Mouse (Mus musculus): ENCODE measurements around the gene Birc5. TPM values are rescaled to one million over a fixed set of nuclear protein-coding genes. Genes with fewer than 3 reads are reported as not detected.
"Not testable (repeated sequence)": the region's sequence is repeated elsewhere in the genome, so short reads cannot be mapped to it uniquely, and the experiment has no call there.

Gene Birc5
- polyA plus RNA-seq, 1 experiment: 183 TPM

- TF ChIP-seq EP300 (IDR thresholded peaks at IDR 0.05; ENCODE audit: insufficient read depth, low read depth, low read length) (no peak), POLR2A (IDR thresholded peaks at IDR 0.05; ENCODE audit: insufficient read depth, low read length) (peak; percentile 11)
- H3K27ac ChIP-seq (ENCODE audit: insufficient read depth, low read length): no peak within 1 kb of the TSS
These were observed 39.4 kb upstream of the Birc5 start, which contains the start of the genes Gm20708 and Syngr2 for GRCm38 (mm10) chr11:117809407-117810311. Gm20708 (plus strand) TSS chr11:117809668. Syngr2 (plus strand) TSS chr11:117809668.

DNA sequence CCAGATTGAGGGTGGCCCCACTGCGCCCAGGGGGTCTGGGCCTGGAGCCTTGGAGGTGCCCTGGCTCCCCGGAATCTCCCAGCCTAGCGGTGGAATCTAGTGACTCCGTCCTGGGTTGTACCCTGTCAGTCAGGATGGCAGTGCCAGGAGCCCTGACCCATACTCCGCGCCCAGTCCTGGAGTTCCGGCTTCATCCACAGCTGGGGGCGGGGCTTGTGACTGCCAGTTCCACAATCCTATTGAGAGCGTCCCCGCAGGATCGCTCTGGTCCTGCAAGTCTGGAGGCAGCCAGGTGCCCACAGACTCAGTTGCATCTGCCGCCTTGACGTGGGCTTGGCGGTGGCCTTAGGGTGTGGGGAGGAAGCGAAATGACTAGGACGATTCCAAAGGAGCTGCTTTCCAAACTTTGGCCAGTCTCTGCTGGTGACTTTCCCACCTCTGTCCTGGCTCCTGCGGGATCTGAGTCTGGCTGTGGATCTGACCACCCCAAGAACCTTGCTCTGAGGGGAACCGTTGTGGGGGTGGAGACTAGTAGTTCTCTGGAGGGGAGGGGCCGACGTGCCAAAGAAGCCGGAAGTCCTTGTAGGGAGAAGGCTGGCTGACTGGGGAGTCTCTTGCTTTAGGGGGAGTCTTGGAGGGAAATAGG, 38.5 kb upstream of the Birc5 start:
- Histone ChIP-seq H3K4me1 (ENCODE audit: control insufficient read depth, insufficient read depth, low read length) (peaks cover 2% of the 10 kb centered on the region), H3K36me3 (ENCODE audit: control insufficient read depth, insufficient read depth, low read length, poor library complexity, severe bottlenecking) (peaks cover 9% of the 10 kb centered on the region), H3K9ac (ENCODE audit: low read depth, poor library complexity, severe bottlenecking) (peak overlapping the region; percentile 92), H3K9me3 (replicated peaks; ENCODE audit: control insufficient read depth, insufficient read depth, low read length, poor library complexity, severe bottlenecking) (no peaks in the 10 kb centered on the region), H3K27ac (ENCODE audit: insufficient read depth, low read length) (no peak overlapping the region), H3K27me3 (ENCODE audit: control insufficient read depth, insufficient read depth, low read length, poor library complexity, severe bottlenecking) (no peaks in the 10 kb centered on the region), H3K4me3 (ENCODE audit: low read depth, low read length) (peak overlapping the region; percentile 78)
- no peak for TF ChIP-seq EP300 (IDR thresholded peaks at IDR 0.05; ENCODE audit: insufficient read depth, low read depth, low read length)
- TF ChIP-seq POLR2A (IDR thresholded peaks at IDR 0.05; ENCODE audit: insufficient read depth, low read length): no peak
- TF ChIP-seq CTCF (IDR thresholded peaks at IDR 0.05; ENCODE audit: low read depth, low read length): no peak

More at GRCm38 (mm10) chr11:117809407-117810311, 39.4 kb upstream of the Birc5 start, which contains the start of the genes Gm20708 and Syngr2:
- H3K27me3 ChIP-seq (ENCODE audit: control insufficient read depth, insufficient read depth, low read length, poor library complexity, severe bottlenecking): no peaks in the 10 kb centered on the region
- peak within 1 kb of the TSS; percentile 92 for H3K9ac ChIP-seq (ENCODE audit: low read depth, poor library complexity, severe bottlenecking)
- peaks cover 2% of the 10 kb centered on the region for H3K4me1 ChIP-seq (ENCODE audit: control insufficient read depth, insufficient read depth, low read length)
- H3K9me3 ChIP-seq (replicated peaks; ENCODE audit: control insufficient read depth, insufficient read depth, low read length, poor library complexity, severe bottlenecking): no peaks in the 10 kb centered on the region
- H3K36me3 ChIP-seq (ENCODE audit: control insufficient read depth, insufficient read depth, low read length, poor library complexity, severe bottlenecking): peaks cover 7% of the 10 kb centered on the region
- H3K4me3 ChIP-seq (ENCODE audit: low read depth, low read length): peak within 1 kb of the TSS; percentile 78

DNA sequence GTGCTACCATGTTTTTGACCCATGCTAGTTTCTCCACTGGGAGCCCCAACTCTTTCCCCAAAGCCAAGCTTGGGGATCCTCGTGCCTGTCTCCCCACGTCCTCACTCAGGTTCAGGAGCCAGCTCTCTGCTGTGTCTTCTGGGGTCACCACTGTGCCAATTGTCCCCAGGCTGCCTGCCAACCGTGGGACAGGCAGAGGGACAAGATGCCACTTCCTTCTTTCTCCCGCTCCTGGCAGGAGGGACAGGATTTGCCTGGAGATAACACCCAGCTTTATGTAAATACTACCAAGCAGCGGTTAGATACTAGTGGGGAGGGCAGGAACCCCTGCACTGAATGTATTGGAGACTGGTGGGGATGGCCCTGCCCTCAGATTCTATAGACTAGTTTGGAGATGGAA, 35.2 kb upstream of the Birc5 start:
- H3K36me3 ChIP-seq (ENCODE audit: control insufficient read depth, insufficient read depth, low read length, poor library complexity, severe bottlenecking): peaks cover 13% of the 10 kb centered on the region

GRCm38 (mm10) chr11:117814704-117815366, 34.2 kb upstream of the Birc5 start:
- Histone ChIP-seq H3K4me1 (ENCODE audit: control insufficient read depth, insufficient read depth, low read length) (peaks cover 4% of the 10 kb centered on the region), H3K27ac (ENCODE audit: insufficient read depth, low read length) (no peak overlapping the region), H3K36me3 (ENCODE audit: control insufficient read depth, insufficient read depth, low read length, poor library complexity, severe bottlenecking) (peaks cover 18% of the 10 kb centered on the region), H3K9ac (ENCODE audit: low read depth, poor library complexity, severe bottlenecking) (no peak overlapping the region), H3K4me3 (ENCODE audit: low read depth, low read length) (no peak overlapping the region), H3K9me3 (replicated peaks; ENCODE audit: control insufficient read depth, insufficient read depth, low read length, poor library complexity, severe bottlenecking) (no peaks in the 10 kb centered on the region), H3K27me3 (ENCODE audit: control insufficient read depth, insufficient read depth, low read length, poor library complexity, severe bottlenecking) (no peaks in the 10 kb centered on the region)
- TF ChIP-seq POLR2A (IDR thresholded peaks at IDR 0.05; ENCODE audit: insufficient read depth, low read length): no peak

More for the DNA sequence above, 35.2 kb upstream of the Birc5 start:
- Histone ChIP-seq H3K4me1 (ENCODE audit: control insufficient read depth, insufficient read depth, low read length) (peaks cover 2% of the 10 kb centered on the region), H3K27me3 (ENCODE audit: control insufficient read depth, insufficient read depth, low read length, poor library complexity, severe bottlenecking) (no peaks in the 10 kb centered on the region), H3K9me3 (replicated peaks; ENCODE audit: control insufficient read depth, insufficient read depth, low read length, poor library complexity, severe bottlenecking) (no peaks in the 10 kb centered on the region), H3K9ac (ENCODE audit: low read depth, poor library complexity, severe bottlenecking) (no peak overlapping the region), H3K27ac (ENCODE audit: insufficient read depth, low read length) (no peak overlapping the region), H3K4me3 (ENCODE audit: low read depth, low read length) (no peak overlapping the region)
- TF ChIP-seq EP300 (IDR thresholded peaks at IDR 0.05; ENCODE audit: insufficient read depth, low read depth, low read length): no peak
- TF ChIP-seq CTCF (IDR thresholded peaks at IDR 0.05; ENCODE audit: low read depth, low read length): no peak
- no peak for TF ChIP-seq POLR2A (IDR thresholded peaks at IDR 0.05; ENCODE audit: insufficient read depth, low read length)

DNA sequence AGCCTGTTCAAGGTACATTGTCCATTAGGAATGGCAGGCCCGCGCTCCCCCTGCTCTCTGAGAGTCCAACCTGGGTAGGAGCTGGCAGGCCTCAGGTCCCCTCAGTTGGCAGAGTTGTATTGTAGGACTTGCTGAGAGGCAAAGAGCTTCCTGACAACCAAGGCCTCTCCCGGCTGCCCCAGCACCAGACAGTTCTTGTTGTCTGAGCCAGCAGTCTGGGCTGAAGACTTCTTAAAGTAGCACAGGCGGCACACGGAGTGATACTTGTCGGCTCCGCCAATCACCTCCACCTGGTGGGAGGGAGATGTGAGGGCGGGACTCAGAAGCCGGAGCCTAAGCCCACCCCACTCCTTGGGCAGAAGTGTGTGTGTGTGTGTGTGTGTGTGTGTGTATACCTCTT, 33.2 kb upstream of the Birc5 start:
- H3K4me3 ChIP-seq (ENCODE audit: low read depth, low read length); H3K9me3 ChIP-seq (replicated peaks; ENCODE audit: control insufficient read depth, insufficient read depth, low read length, poor library complexity, severe bottlenecking): not testable (repeated sequence)
- H3K36me3 ChIP-seq (ENCODE audit: control insufficient read depth, insufficient read depth, low read length, poor library complexity, severe bottlenecking): peaks cover 22% of the 10 kb centered on the region

More for the DNA sequence above, 33.2 kb upstream of the Birc5 start:
- H3K27ac ChIP-seq (ENCODE audit: insufficient read depth, low read length); H3K4me1 ChIP-seq (ENCODE audit: control insufficient read depth, insufficient read depth, low read length); H3K9ac ChIP-seq (ENCODE audit: low read depth, poor library complexity, severe bottlenecking); H3K27me3 ChIP-seq (ENCODE audit: control insufficient read depth, insufficient read depth, low read length, poor library complexity, severe bottlenecking): not testable (repeated sequence)
